Mouse (Mus musculus) liver, embryonic 14.5 days (tissue): ENCODE results near the gene Srek1.

Experiments
- CTCF ChIP-seq: IDR thresholded peaks from 2 replicates; pipeline ENCODE4 v1.5.1; 2016; ENCODE audit warnings: antibody characterized with exemption, low read depth, control low read depth
- EP300 ChIP-seq: IDR thresholded peaks from 2 replicates; pipeline ENCODE4 v1.6.1; 2016; ENCODE audit warnings: antibody characterized with exemption, low read depth

- TF ChIP-seq CTCF, result no peak
- TF ChIP-seq EP300, result no peak
Observed at GRCm38 (mm10) chr13:103695456-103695855, 79.0 kb downstream of the Srek1 start.
